ENCODE assay signal across 8 mouse cellular contexts in genomic region chr9:44287401-44288075, GRCm38 (mm10). TPM values are rescaled to one million over a fixed set of nuclear protein-coding genes. Genes with fewer than 3 reads are reported as not detected.
A peak's percentile ranks its signal among the peaks of the same experiment; 100 is the strongest.
DNase-seq lines count a peak whose midpoint lies in the region; ATAC-seq and TF ChIP-seq lines count a peak whose summit lies in the region.

No protein-coding gene starts in this region.

- H3K27me3 ChIP-seq in embryonic facial prominence, embryonic 12.5 days, result peaks cover 39% of the 10 kb centered on the region
- no peaks in the 10 kb centered on the region for H3K27me3 ChIP-seq in hindbrain, postnatal 0 days (ENCODE audit: insufficient read depth, low read length)

- peak overlapping the region; percentile 76 for H3K9ac ChIP-seq in embryonic facial prominence, embryonic 12.5 days
- H3K9ac ChIP-seq in hindbrain, postnatal 0 days (replicated peaks; ENCODE audit: low read length), result peak overlapping the region; percentile 93

- 2% methylated on average over 47 of the region's 47 CpGs for WGBS in embryonic facial prominence, embryonic 12.5 days
- WGBS in hindbrain, postnatal 0 days, result under 1% methylated on average over 46 of the region's 47 CpGs

- H3K4me2 ChIP-seq in embryonic facial prominence, embryonic 12.5 days (replicated peaks), result peak overlapping the region; percentile 92
- H3K4me2 ChIP-seq in hindbrain, postnatal 0 days (ENCODE audit: low read depth, low read length), result peak overlapping the region; percentile 91

- ATAC-seq in embryonic facial prominence, embryonic 12.5 days (ENCODE audit: insufficient number of reproducible peaks, insufficient read depth, low FRiP score, low TSS enrichment), result 0 out of 2 replicates have a peak, but pooled peaks have one; percentile 55
- ATAC-seq in hindbrain, postnatal 0 days, result peak; percentile 66
- peak; percentile 42 for ATAC-seq in megakaryocyte-erythroid progenitor cell, adult 5-6 weeks (replicated peaks; ENCODE audit: low FRiP score, low TSS enrichment, poor library complexity, severe bottlenecking)

- H3K36me3 ChIP-seq in embryonic facial prominence, embryonic 12.5 days, result peaks cover 20% of the 10 kb centered on the region
- no peaks in the 10 kb centered on the region; the same call in 1 of the 2 replicates for H3K36me3 ChIP-seq in hindbrain, postnatal 0 days (ENCODE audit: insufficient read depth, low read length)

- TF ChIP-seq POLR2A in bone marrow macrophage, adult 2 months (IDR thresholded peaks at IDR 0.05; ENCODE audit: borderline replicate concordance, low read depth, low read length), result no peak

- DNase-seq in layer of hippocampus, adult 2 months (ENCODE audit: low spot score in 2 of 2), result no peak
- no peak for DNase-seq in layer of hippocampus, adult 8-10 months (ENCODE audit: low spot score in 2 of 2)
- peak; percentile 65 for DNase-seq in hindbrain, postnatal 0 days (ENCODE audit: low spot score)
- peak; percentile 19 to 24 for DNase-seq in spleen, postnatal 36 days (ENCODE audit: low spot score in 2 of 2)
- no peak for DNase-seq in urinary bladder, postnatal 10 days (ENCODE audit: low spot score)

- H3K9me3 ChIP-seq in embryonic facial prominence, embryonic 12.5 days, result no peaks in the 10 kb centered on the region
- H3K9me3 ChIP-seq in hindbrain, postnatal 0 days (ENCODE audit: low read length), result no peaks in the 10 kb centered on the region

- H3K4me1 ChIP-seq in bone marrow macrophage, adult 2 months (ENCODE audit: control insufficient read depth, insufficient read depth, low read length), result no peaks in the 10 kb centered on the region
- H3K4me1 ChIP-seq in embryonic facial prominence, embryonic 12.5 days, result peaks cover 17% of the 10 kb centered on the region
- peaks cover 18% of the 10 kb centered on the region; the same call in 1 of the 2 replicates for H3K4me1 ChIP-seq in hindbrain, postnatal 0 days (ENCODE audit: insufficient read depth, low read length)

- H3K4me3 ChIP-seq in layer of hippocampus, adult 2 months, result peak overlapping the region; percentile 90
- peak overlapping the region; percentile 6 for H3K4me3 ChIP-seq in bone marrow macrophage, adult 2 months (ENCODE audit: insufficient read depth, low read length)
- peak overlapping the region; percentile 74 for H3K4me3 ChIP-seq in embryonic facial prominence, embryonic 12.5 days
- peak overlapping the region; percentile 89 for H3K4me3 ChIP-seq in hindbrain, postnatal 0 days (ENCODE audit: low read length)

- TF ChIP-seq CTCF in layer of hippocampus, adult 2 months (conservative IDR thresholded peaks at IDR 0.05), result no peak
- no peak for TF ChIP-seq CTCF in bone marrow macrophage, adult 2 months (IDR thresholded peaks at IDR 0.05; ENCODE audit: low read depth, low read length)
- no peak for TF ChIP-seq CTCF in hindbrain, postnatal 0 days (IDR thresholded peaks at IDR 0.05; ENCODE audit: low read depth)

- H3K27ac ChIP-seq in layer of hippocampus, adult 2 months, result peak overlapping the region; percentile 89
- H3K27ac ChIP-seq in bone marrow macrophage, adult 2 months (ENCODE audit: insufficient read depth, low read depth, low read length), result no peak overlapping the region
- H3K27ac ChIP-seq in embryonic facial prominence, embryonic 12.5 days, result no peak overlapping the region
- peak overlapping the region; percentile 85 for H3K27ac ChIP-seq in hindbrain, postnatal 0 days

RNA-seq across cellular contexts. Expression of gene Abcg4, which starts 0.9 kb away (rescaled TPM):
- 10 to 100 TPM; 67.9 to 71.4 TPM for total RNA-seq in layer of hippocampus, adult 2 months (2021)
- total RNA-seq in layer of hippocampus, adult 8-10 months (2022), result 10 to 100 TPM; 69.2 to 77.6 (median 71.1) TPM
- not detected in 2 replicates for polyA plus RNA-seq in bone marrow macrophage, adult 2 months (2012; ENCODE audit: insufficient read depth, insufficient read length, missing spikeins)
- 5.9 and 6.4 TPM in 2 replicates for polyA plus RNA-seq in embryonic facial prominence, embryonic 12.5 days (2016; fragmentation: Nextera tagmentation; extraction: Ambion mirVana)
- total RNA-seq in hindbrain, postnatal 0 days (2014; rRNA removed), result 59.1 and 69.6 TPM in 2 replicates
- 21.0 and 24.1 TPM in 2 replicates for polyA plus RNA-seq in hindbrain, postnatal 0 days (2015; fragmentation: Nextera tagmentation; extraction: Ambion mirVana)
- total RNA-seq in megakaryocyte-erythroid progenitor cell, adult 5-6 weeks (2014; fragmentation: Nextera tagmentation), result 82.3 and 111 TPM in 2 replicates
- total RNA-seq in megakaryocyte-erythroid progenitor cell, adult 5-6 weeks (2017), result 13.4 TPM in 2 replicates

RNA-seq across cellular contexts. Expression of gene Hinfp, which starts 17.9 kb away (rescaled TPM):
- 10 to 100 TPM; 26.0 to 36.9 TPM for total RNA-seq in layer of hippocampus, adult 2 months (2021)
- total RNA-seq in layer of hippocampus, adult 8-10 months (2022), result 10 to 100 TPM; 32.0 to 40.3 (median 38.4) TPM
- polyA plus RNA-seq in bone marrow macrophage, adult 2 months (2012; ENCODE audit: insufficient read depth, insufficient read length, missing spikeins), result 23.8 and 28.0 TPM in 2 replicates
- polyA plus RNA-seq in embryonic facial prominence, embryonic 12.5 days (2016; fragmentation: Nextera tagmentation; extraction: Ambion mirVana), result 26.5 and 28.5 TPM in 2 replicates
- 28.4 and 38.6 TPM in 2 replicates for total RNA-seq in hindbrain, postnatal 0 days (2014; rRNA removed)
- 14.8 and 15.2 TPM in 2 replicates for polyA plus RNA-seq in hindbrain, postnatal 0 days (2015; fragmentation: Nextera tagmentation; extraction: Ambion mirVana)
- total RNA-seq in megakaryocyte-erythroid progenitor cell, adult 5-6 weeks (2014; fragmentation: Nextera tagmentation), result 25.3 and 43.7 TPM in 2 replicates
- 11.3 and 16.2 TPM in 2 replicates for total RNA-seq in megakaryocyte-erythroid progenitor cell, adult 5-6 weeks (2017)

RNA-seq across cellular contexts. Expression of gene Nlrx1, which starts 19.1 kb away (rescaled TPM):
- total RNA-seq in layer of hippocampus, adult 2 months (2021), result 10 to 100 TPM; 11.6 to 13.9 TPM
- total RNA-seq in layer of hippocampus, adult 8-10 months (2022), result 10 to 100 TPM in 3 of 4 experiments, 1 to 10 TPM in 1; 8.7 to 13.1 (median 10.5) TPM
- 6.6 and 7.1 TPM in 2 replicates for polyA plus RNA-seq in bone marrow macrophage, adult 2 months (2012; ENCODE audit: insufficient read depth, insufficient read length, missing spikeins)
- 6.2 and 7.1 TPM in 2 replicates for polyA plus RNA-seq in embryonic facial prominence, embryonic 12.5 days (2016; fragmentation: Nextera tagmentation; extraction: Ambion mirVana)
- 5.7 and 12.7 TPM in 2 replicates for total RNA-seq in hindbrain, postnatal 0 days (2014; rRNA removed)
- 5.1 and 6.9 TPM in 2 replicates for polyA plus RNA-seq in hindbrain, postnatal 0 days (2015; fragmentation: Nextera tagmentation; extraction: Ambion mirVana)
- total RNA-seq in megakaryocyte-erythroid progenitor cell, adult 5-6 weeks (2014; fragmentation: Nextera tagmentation), result 1.3 and 1.8 TPM in 2 replicates
- 0.80 and 3.1 TPM in 2 replicates for total RNA-seq in megakaryocyte-erythroid progenitor cell, adult 5-6 weeks (2017)

RNA-seq across cellular contexts. Expression of gene C2cd2l, which starts 32.5 kb away (rescaled TPM):
- 100 to 1,000 TPM; 186 to 206 TPM for total RNA-seq in layer of hippocampus, adult 2 months (2021)
- 100 to 1,000 TPM; 177 to 228 (median 205) TPM for total RNA-seq in layer of hippocampus, adult 8-10 months (2022)
- polyA plus RNA-seq in bone marrow macrophage, adult 2 months (2012; ENCODE audit: insufficient read depth, insufficient read length, missing spikeins), result 19.9 and 24.0 TPM in 2 replicates
- 8.5 and 9.4 TPM in 2 replicates for polyA plus RNA-seq in embryonic facial prominence, embryonic 12.5 days (2016; fragmentation: Nextera tagmentation; extraction: Ambion mirVana)
- 50.5 and 55.6 TPM in 2 replicates for total RNA-seq in hindbrain, postnatal 0 days (2014; rRNA removed)
- polyA plus RNA-seq in hindbrain, postnatal 0 days (2015; fragmentation: Nextera tagmentation; extraction: Ambion mirVana), result 19.6 and 22.8 TPM in 2 replicates
- total RNA-seq in megakaryocyte-erythroid progenitor cell, adult 5-6 weeks (2014; fragmentation: Nextera tagmentation), result 11.4 and 15.1 TPM in 2 replicates
- 4.0 and 6.9 TPM in 2 replicates for total RNA-seq in megakaryocyte-erythroid progenitor cell, adult 5-6 weeks (2017)

RNA-seq across cellular contexts. Expression of gene Pdzd3, which starts 36.3 kb away (rescaled TPM):
- total RNA-seq in layer of hippocampus, adult 2 months (2021), result 1 to 10 TPM; 1.1 to 1.5 TPM
- total RNA-seq in layer of hippocampus, adult 8-10 months (2022), result 1 to 10 TPM in 3 of 4 experiments, under 1 TPM in 1; 0.49 to 2.0 (median 1.1) TPM
- not detected in 2 replicates for polyA plus RNA-seq in bone marrow macrophage, adult 2 months (2012; ENCODE audit: insufficient read depth, insufficient read length, missing spikeins)
- 0.12 TPM in 1 of 2 replicates, not detected in the other for polyA plus RNA-seq in embryonic facial prominence, embryonic 12.5 days (2016; fragmentation: Nextera tagmentation; extraction: Ambion mirVana)
- 0.31 TPM in 1 of 2 replicates, not detected in the other for total RNA-seq in hindbrain, postnatal 0 days (2014; rRNA removed)
- 0.13 and 0.34 TPM in 2 replicates for polyA plus RNA-seq in hindbrain, postnatal 0 days (2015; fragmentation: Nextera tagmentation; extraction: Ambion mirVana)
- not detected in 2 replicates for total RNA-seq in megakaryocyte-erythroid progenitor cell, adult 5-6 weeks (2014; fragmentation: Nextera tagmentation)
- total RNA-seq in megakaryocyte-erythroid progenitor cell, adult 5-6 weeks (2017), result not detected in 2 replicates

Comparison
In these comparisons a context has a peak if more than half of its experiments do, and no peak if none do; other contexts are left out.
1. DNase-seq: peak in hindbrain, postnatal 0 days (single experiment) and spleen, postnatal 36 days (2 of 2); none in layer of hippocampus, adult 2 months (0 of 2), layer of hippocampus, adult 8-10 months (0 of 2) and urinary bladder, postnatal 10 days (single experiment).
2. H3K27ac ChIP-seq: peak in layer of hippocampus, adult 2 months (single experiment) and hindbrain, postnatal 0 days (single experiment); none in bone marrow macrophage, adult 2 months (single experiment) and embryonic facial prominence, embryonic 12.5 days (single experiment).
3. H3K4me3 ChIP-seq: peak in every context shown above with its lines; median percentile 90 in layer of hippocampus, adult 2 months; 89 in hindbrain, postnatal 0 days; 74 in embryonic facial prominence, embryonic 12.5 days; 6 in bone marrow macrophage, adult 2 months.
4. Peak in every context shown above with its lines, with median percentiles within 50 percentile points of each other: ATAC-seq.